Mouse (Mus musculus) myocyte (in vitro differentiated cells): ENCODE data around the gene Acap1. TPM values are rescaled to one million over a fixed set of nuclear protein-coding genes. Genes with fewer than 3 reads are reported as not detected.

ENCODE experiments used
- H3K27me3 ChIP-seq: one replicate; pipeline ENCODE4 v1.6.1; 2011; ENCODE audit not compliant: control insufficient read depth, insufficient read depth, insufficient read length
- H3K36me3 ChIP-seq: one replicate; pipeline ENCODE4 v1.6.1; 2011; ENCODE audit not compliant: control insufficient read depth, insufficient read depth
- H3K4me2 ChIP-seq: one replicate; pipeline ENCODE4 v1.6.1; 2011; ENCODE audit warnings: low read depth, control low read depth
- H3K4me3 ChIP-seq: one replicate; pipeline ENCODE4 v1.5.1; 2011; ENCODE audit warnings: mild to moderate bottlenecking, control low read depth, moderate library complexity
- H3K79me2 ChIP-seq: one replicate; pipeline ENCODE4 v1.6.1; 2011; ENCODE audit not compliant: control insufficient read depth, insufficient read depth
- H3ac ChIP-seq: one replicate; pipeline ENCODE4 v1.6.1; 2011; ENCODE audit not compliant: control insufficient read depth, insufficient read length
- CEBPB ChIP-seq: IDR thresholded peaks from 2 replicates; pipeline ENCODE4 v1.6.1; 2011; ENCODE audit warnings: mild to moderate bottlenecking, moderate library complexity; ENCODE audit not compliant: poor library complexity, insufficient read depth, severe bottlenecking
- E2F4 ChIP-seq: IDR thresholded peaks from one replicate; pipeline ENCODE4 v1.6.1; 2011; ENCODE audit warnings: mild to moderate bottlenecking, control low read depth, moderate library complexity; ENCODE audit not compliant: insufficient read depth
- MAX ChIP-seq: IDR thresholded peaks from one replicate; pipeline ENCODE4 v1.6.1; 2011; ENCODE audit warnings: low read depth, mild to moderate bottlenecking, control low read depth
- MYOD1 ChIP-seq, 3 experiments: IDR thresholded peaks; one replicate each; pipeline ENCODE4 v1.6.1; 2011; ENCODE audit warnings: control low read depth in 2 of 3, low read depth in 2 of 3, mild to moderate bottlenecking in 2 of 3, moderate library complexity in 1 of 3; ENCODE audit not compliant: insufficient read length in 2 of 3, control insufficient read depth in 1 of 3
- MYOG ChIP-seq, 3 experiments: IDR thresholded peaks; one replicate each; pipeline ENCODE4 v1.6.1; 2011; ENCODE audit warnings: control low read depth in 2 of 3, low read depth in 2 of 3, mild to moderate bottlenecking in 2 of 3; ENCODE audit not compliant: insufficient read length in 2 of 3, control insufficient read depth in 1 of 3, insufficient read depth in 1 of 3
- POLR2A ChIP-seq: IDR thresholded peaks from one replicate; pipeline ENCODE4 v1.6.1; 2011; ENCODE audit warnings: low read depth, mild to moderate bottlenecking, control low read depth, moderate library complexity; ENCODE audit not compliant: insufficient read length
- POLR2AphosphoS2 ChIP-seq: IDR thresholded peaks from one replicate; pipeline ENCODE4 v1.6.1; 2011; ENCODE audit warnings: low read depth, control low read depth; ENCODE audit not compliant: insufficient read length
- REST ChIP-seq: IDR thresholded peaks from one replicate; pipeline ENCODE4 v1.6.1; 2011; ENCODE audit warnings: mild to moderate bottlenecking, control low read depth, moderate library complexity; ENCODE audit not compliant: insufficient read depth, insufficient read length
- SRF ChIP-seq: IDR thresholded peaks from one replicate; pipeline ENCODE4 v1.6.1; 2011; ENCODE audit warnings: low read depth; ENCODE audit not compliant: control insufficient read depth, insufficient read length
- TCF12 ChIP-seq: IDR thresholded peaks from one replicate; pipeline ENCODE4 v1.6.1; 2011; ENCODE audit warnings: mild to moderate bottlenecking, control low read depth; ENCODE audit not compliant: poor library complexity, insufficient read depth, severe bottlenecking
- TCF3 ChIP-seq: IDR thresholded peaks from one replicate; pipeline ENCODE4 v1.6.1; 2011; ENCODE audit warnings: low read depth, control low read depth; ENCODE audit not compliant: insufficient read length
- USF1 ChIP-seq: IDR thresholded peaks from one replicate; pipeline ENCODE4 v1.6.1; 2011; ENCODE audit warnings: low read depth, mild to moderate bottlenecking, control low read depth, moderate library complexity
- polyA plus RNA-seq: library from polyadenylated mRNA; unstranded; fragments of >200 nt; fragmentation: generic; extraction: Trizol; gene quantifications from one replicate; pipeline ENCODE4 v1.2.1, GENCODE M21; 2012; ENCODE audit warnings: missing spikeins

The Acap1 gene
- polyA plus RNA-seq, 1 experiment = 1.4 TPM

GRCm38 (mm10) chr11:69846738-69847688 is 48.3 kb downstream of the Acap1 start:
- TF ChIP-seq MAX (no peak), POLR2A (peak; percentile 21)
- peak overlapping the region; percentile 98 for H3K4me2 ChIP-seq
- H3K27me3 ChIP-seq = no peaks in the 10 kb centered on the region
- peaks cover 9% of the 10 kb centered on the region for H3K79me2 ChIP-seq
- peak overlapping the region; percentile 97 for H3K4me3 ChIP-seq
- peak overlapping the region; percentile 40 for H3ac ChIP-seq
- peaks cover 12% of the 10 kb centered on the region for H3K36me3 ChIP-seq

DNA sequence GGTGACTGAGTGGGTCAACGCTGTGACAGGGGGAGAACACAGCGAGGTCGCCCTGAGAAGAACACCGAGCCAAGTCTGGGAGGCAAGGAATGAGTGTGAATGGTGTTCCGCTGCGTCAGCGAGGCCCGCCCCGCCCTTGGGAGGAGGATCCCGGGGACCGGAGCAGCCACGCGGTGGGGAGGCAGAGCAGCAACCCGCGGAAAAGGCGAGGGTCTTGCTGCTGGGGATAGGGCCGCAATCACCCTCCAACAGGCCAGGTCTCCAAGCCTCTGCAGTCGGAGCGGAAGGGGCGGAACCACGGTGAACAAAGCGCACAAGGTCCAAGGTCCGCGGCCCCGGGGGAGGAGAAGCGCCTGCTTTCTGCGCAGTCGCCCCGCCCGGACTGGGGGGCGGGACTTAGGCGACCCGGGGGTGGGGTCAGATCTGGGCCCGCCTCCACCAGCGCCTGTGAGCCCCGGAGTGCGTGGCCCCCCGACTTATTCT is 49.1 kb downstream of the Acap1 start, which contains the start of gene Plscr3:
TSS of gene Plscr3 (plus strand) at position 179 of the 483 bp plus-strand sequence.
- Histone ChIP-seq H3ac (peak within 1 kb of the TSS; percentile 40), H3K36me3 (peaks cover 12% of the 10 kb centered on the region), H3K4me2 (peak within 1 kb of the TSS; percentile 98), H3K27me3 (no peaks in the 10 kb centered on the region), H3K4me3 (peak within 1 kb of the TSS; percentile 97), H3K79me2 (peaks cover 9% of the 10 kb centered on the region)
- TF ChIP-seq CEBPB = no peak
- no peak for TF ChIP-seq SRF
- peak; percentile 92 for TF ChIP-seq POLR2AphosphoS2
- no peak for TF ChIP-seq USF1
- TF ChIP-seq POLR2A = peak; percentile 88
- TF ChIP-seq MAX = peak; percentile 25

GRCm38 (mm10) chr11:69838714-69839104 is 56.6 kb downstream of the Acap1 start:
- Histone ChIP-seq H3K4me3 (peak overlapping the region; percentile 39), H3K27me3 (no peaks in the 10 kb centered on the region), H3K36me3 (no peaks in the 10 kb centered on the region), H3ac (peak overlapping the region; percentile 84), H3K4me2 (peak overlapping the region; percentile 85), H3K79me2 (no peaks in the 10 kb centered on the region)
- TF ChIP-seq TCF12 (no peak), E2F4 (no peak), SRF (no peak)

- Histone ChIP-seq H3K79me2 (no peaks in the 10 kb centered on the region), H3K4me2 (peak within 1 kb of the TSS; percentile 86), H3K4me3 (peak within 1 kb of the TSS; percentile 39), H3K27me3 (no peaks in the 10 kb centered on the region), H3ac (peak within 1 kb of the TSS; percentile 84), H3K36me3 (no peaks in the 10 kb centered on the region)
- peak in 2 of 3 experiments; percentile 13 to 23 for TF ChIP-seq MYOD1 (IDR thresholded peaks at IDR 0.05; ENCODE audit: control insufficient read depth in 1 of 3, insufficient read length in 2 of 3, low read depth in 2 of 3)
- peak; percentile 8 for TF ChIP-seq SRF
- TF ChIP-seq MAX = no peak
- TF ChIP-seq USF1 = no peak
- TF ChIP-seq TCF3 = no peak
- TF ChIP-seq MYOG (IDR thresholded peaks at IDR 0.05; ENCODE audit: control insufficient read depth in 1 of 3, insufficient read depth in 1 of 3, insufficient read length in 2 of 3, low read depth in 2 of 3) = peak in 2 of 3 experiments; percentile 38 to 42
- peak; percentile 86 for TF ChIP-seq POLR2AphosphoS2
- TF ChIP-seq CEBPB = no peak
- peak; percentile 81 for TF ChIP-seq POLR2A
- no peak for TF ChIP-seq TCF12
- peak; percentile 58 for TF ChIP-seq E2F4
- TF ChIP-seq REST = no peak
These were observed 57.2 kb downstream of the Acap1 start, which contains the start of gene Tmem256 for GRCm38 (mm10) chr11:69837952-69838713. TSS of gene Tmem256 (plus strand) at chr11:69838514.

DNA sequence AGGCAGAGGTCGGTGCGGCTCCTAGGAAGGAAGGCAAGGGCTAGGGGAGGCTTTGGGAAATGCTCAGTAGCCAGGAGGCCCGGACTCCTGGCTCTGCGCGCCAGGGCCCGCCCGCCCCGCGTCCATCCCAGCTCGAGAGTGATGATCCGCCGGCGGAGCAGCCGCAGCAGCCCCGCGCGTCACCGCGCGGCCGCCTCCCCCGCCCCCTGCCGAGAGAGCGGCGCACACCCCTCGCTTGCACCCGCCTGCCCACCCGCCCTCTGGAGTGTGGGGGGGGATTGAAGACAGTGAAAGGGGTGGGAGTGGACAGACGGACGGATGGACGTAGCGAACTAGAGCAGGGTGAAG is 57.8 kb downstream of the Acap1 start, which contains the start of gene Nlgn2:
TSS of gene Nlgn2 (minus strand) at position 181 of the 348 bp plus-strand sequence.
- no peaks in the 10 kb centered on the region for H3K79me2 ChIP-seq
- H3K36me3 ChIP-seq = no peaks in the 10 kb centered on the region
- peak within 1 kb of the TSS; percentile 39 for H3K4me3 ChIP-seq
- H3K27me3 ChIP-seq = no peaks in the 10 kb centered on the region
- no peak for TF ChIP-seq MAX
- TF ChIP-seq POLR2A = peak; percentile 68
- peak within 1 kb of the TSS; percentile 84 for H3ac ChIP-seq
- H3K4me2 ChIP-seq = peak within 1 kb of the TSS; percentile 86
